Mouse (Mus musculus): ENCODE data around the gene Cfap100. TPM values are rescaled to one million over a fixed set of nuclear protein-coding genes. Genes with fewer than 3 reads are reported as not detected.
A peak's percentile ranks its signal among the peaks of the same experiment; 100 is the strongest.

The Cfap100 gene
- total RNA-seq (2012; rRNA removed): not detected in 2 replicates
- total RNA-seq (2014; rRNA removed): not detected in 2 replicates
- polyA plus RNA-seq (2012; ENCODE audit: insufficient read length, low read depth): 0.10 TPM in 1 of 2 replicates, not detected in the other

DNA sequence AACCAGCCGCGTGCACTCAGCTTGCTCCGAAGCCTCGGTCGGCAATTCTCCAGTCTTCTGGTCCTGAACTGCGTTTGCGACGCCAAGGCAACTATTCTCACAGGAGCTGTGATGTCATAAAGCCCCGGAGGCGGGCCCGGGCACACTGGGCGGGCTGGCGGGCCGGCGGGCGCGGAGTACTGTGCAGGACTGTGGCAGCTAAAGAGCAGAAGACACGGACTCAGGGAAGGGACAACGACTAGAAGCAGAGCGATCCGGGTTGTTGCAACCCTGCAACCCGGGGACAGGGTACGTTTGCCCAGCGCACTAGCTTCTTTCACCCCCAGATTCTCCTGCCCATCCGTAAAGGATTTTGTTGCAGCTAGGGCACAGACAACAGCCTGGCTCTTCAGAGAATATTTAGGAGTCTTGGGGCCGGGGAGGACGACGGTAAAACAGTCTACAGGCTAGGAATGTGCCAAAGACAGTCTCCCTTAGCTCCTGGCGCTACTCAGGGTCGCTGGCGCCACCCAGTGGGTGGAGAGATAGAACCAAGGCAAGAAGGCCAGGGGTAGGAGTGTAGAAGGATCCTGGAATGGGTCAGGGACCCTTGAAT is at the start of gene Cfap100:
Gene Cfap100, minus strand, starts transcription at position 418 of the 595 bp plus-strand sequence.
- TF ChIP-seq CTCF (conservative IDR thresholded peaks at IDR 0.05 in 1 of 2, IDR thresholded peaks at IDR 0.05 in 1 of 2; ENCODE audit: low read depth in 2 of 2, low read length in 2 of 2) (peak in 1 of 2 experiments; percentile 46; a peak in 2 of 4 replicates), RAD21 (IDR thresholded peaks at IDR 0.05; ENCODE audit: low read depth, low read length) (peak; percentile 15), SIN3A (IDR thresholded peaks at IDR 0.05; ENCODE audit: low read length) (no peak), SMC3 (IDR thresholded peaks at IDR 0.05; ENCODE audit: low read depth, low read length) (0 out of 2 replicates have a peak, but pooled peaks have one; percentile 5)
- H3K36me3 ChIP-seq (replicated peaks in 1 of 2; ENCODE audit: control insufficient read depth in 1 of 2, insufficient read depth in 1 of 2, low read length in 1 of 2): no peaks in the 10 kb centered on the region
- in situ Hi-C loops (cut with MboI; ENCODE audit: low pct_ligation_motif_present, low pct_unique_long_range_greater_than_20kb, low sequenced_read_pairs) (no loop called here), dilution Hi-C loops (cut with MboI; ENCODE audit: extremely low pct_ligation_motif_present, extremely low pct_unique_long_range_greater_than_20kb, low sequenced_read_pairs) (no loop called here)
- H3K9ac ChIP-seq (ENCODE audit: insufficient read depth, low read depth): no peak within 1 kb of the TSS
- no peak within 1 kb of the TSS for H3K4me2 ChIP-seq (ENCODE audit: insufficient read depth, low read depth, poor library complexity, severe bottlenecking)
- H3K9me3 ChIP-seq (replicated peaks; ENCODE audit: low read length): no peaks in the 10 kb centered on the region
- H3K27ac ChIP-seq (ENCODE audit: insufficient read depth, low read depth): no peak within 1 kb of the TSS
- H3K27me3 ChIP-seq (replicated peaks): peaks cover 87% of the 10 kb centered on the region
- no peaks in the 10 kb centered on the region for H3K79me2 ChIP-seq (replicated peaks; ENCODE audit: control insufficient read depth, extremely low read depth, insufficient read depth, poor library complexity, severe bottlenecking)
- no peak within 1 kb of the TSS for H3K4me3 ChIP-seq (replicated peaks in 1 of 3; ENCODE audit: low read depth in 2 of 3, low read length in 2 of 3, poor library complexity in 1 of 3)
- no peak for DNase-seq (ENCODE audit: extremely low read depth)
- H3K4me1 ChIP-seq (ENCODE audit: control insufficient read depth in 1 of 2, insufficient read depth in 2 of 2): peaks cover 0 to 6% of the 10 kb centered on the region in 2 experiments; a peak in 1 of 4 replicates

DNA sequence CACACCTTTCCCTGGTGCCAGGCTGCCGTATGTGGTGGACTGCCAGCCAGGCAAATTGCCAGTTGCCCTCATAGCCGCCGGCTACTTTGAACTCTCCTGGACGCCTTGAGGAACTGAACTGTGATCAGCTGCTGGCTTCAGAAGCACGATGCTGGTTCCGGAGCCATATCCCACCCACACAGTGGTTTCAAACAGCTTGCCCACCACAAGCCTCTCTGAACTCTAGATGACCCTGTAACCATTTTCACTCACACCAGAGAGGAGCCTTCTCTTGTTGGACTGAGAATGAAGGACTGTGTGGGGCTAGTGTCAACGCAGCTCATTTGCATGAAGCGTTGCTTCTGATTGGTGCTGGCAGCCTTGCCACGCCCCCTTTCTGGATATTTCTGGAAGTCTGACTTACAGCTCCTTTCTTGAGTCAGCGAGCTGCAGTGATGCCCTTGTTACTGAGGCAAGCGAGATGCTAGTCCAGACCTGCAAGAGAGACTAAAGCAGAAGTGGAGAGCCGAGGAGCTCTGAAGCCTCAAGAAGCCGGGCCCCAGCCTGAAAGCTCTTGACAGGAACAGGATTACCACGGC is 48.4 kb upstream of the Cfap100 start:
- TF ChIP-seq CTCF (conservative IDR thresholded peaks at IDR 0.05 in 1 of 2, IDR thresholded peaks at IDR 0.05 in 1 of 2; ENCODE audit: low read depth in 2 of 2, low read length in 2 of 2) (no peak), EP300 (IDR thresholded peaks at IDR 0.05; ENCODE audit: low read length) (no peak), IRF4 (IDR thresholded peaks at IDR 0.05; ENCODE audit: low read depth, low read length) (0 out of 2 replicates have a peak, but pooled peaks have one; percentile 14), KAT2A (IDR thresholded peaks at IDR 0.05; ENCODE audit: insufficient replicate concordance, low read length) (no peak), MEF2A (IDR thresholded peaks at IDR 0.05; ENCODE audit: borderline replicate concordance, low read depth, low read length) (peak; percentile 62; the same call in 1 of the 2 replicates), MYC (IDR thresholded peaks at IDR 0.05; ENCODE audit: low read depth, low read length) (no peak)
- DNase-seq (ENCODE audit: extremely low read depth): peak; percentile 72

DNA sequence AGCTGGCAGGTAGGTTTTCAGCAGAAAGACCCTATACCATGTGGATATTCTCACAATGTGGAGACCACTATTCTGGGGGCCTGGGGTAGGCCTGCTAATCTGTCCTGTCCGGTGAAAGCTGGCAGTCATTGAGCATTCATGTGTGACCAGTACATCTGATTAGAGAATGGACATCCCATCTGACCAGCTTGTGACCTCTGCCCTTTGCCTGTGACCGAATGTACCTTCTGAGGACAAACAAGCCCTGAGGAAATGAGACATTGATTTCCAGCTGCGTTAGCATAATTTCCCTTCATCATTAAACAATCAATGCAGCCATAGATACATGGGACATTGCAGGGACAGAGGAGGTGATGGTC is 47.2 kb upstream of the Cfap100 start:
- Histone ChIP-seq H3K27me3 (replicated peaks) (peaks cover 94% of the 10 kb centered on the region), H3K36me3 (replicated peaks in 1 of 2; ENCODE audit: control insufficient read depth in 1 of 2, insufficient read depth in 1 of 2, low read length in 1 of 2) (no peaks in the 10 kb centered on the region), H3K4me1 (ENCODE audit: control insufficient read depth in 1 of 2, insufficient read depth in 2 of 2) (peaks cover 3 to 9% of the 10 kb centered on the region in 2 experiments; a peak in 3 of 4 replicates), H3K4me3 (replicated peaks in 1 of 3; ENCODE audit: low read depth in 2 of 3, low read length in 2 of 3, poor library complexity in 1 of 3) (no peak overlapping the region), H3K9me3 (replicated peaks; ENCODE audit: low read length) (no peaks in the 10 kb centered on the region), H3K4me2 (ENCODE audit: insufficient read depth, low read depth, poor library complexity, severe bottlenecking) (no peak overlapping the region), H3K79me2 (replicated peaks; ENCODE audit: control insufficient read depth, extremely low read depth, insufficient read depth, poor library complexity, severe bottlenecking) (no peaks in the 10 kb centered on the region), H3K9ac (ENCODE audit: insufficient read depth, low read depth) (no peak overlapping the region), H3K27ac (ENCODE audit: insufficient read depth, low read depth) (no peak overlapping the region)
- dilution Hi-C loops (cut with MboI; ENCODE audit: extremely low pct_ligation_motif_present, extremely low pct_unique_long_range_greater_than_20kb, low sequenced_read_pairs): no loop called here
- DNase-seq (ENCODE audit: extremely low read depth): no peak
- in situ Hi-C loops (cut with MboI; ENCODE audit: low pct_ligation_motif_present, low pct_unique_long_range_greater_than_20kb, low sequenced_read_pairs): no loop called here
- no peak for TF ChIP-seq MXI1 (IDR thresholded peaks at IDR 0.05; ENCODE audit: low read depth, low read length)
- no peak for TF ChIP-seq MAFK (IDR thresholded peaks at IDR 0.05; ENCODE audit: insufficient replicate concordance, low read length)
- TF ChIP-seq KAT2A (IDR thresholded peaks at IDR 0.05; ENCODE audit: insufficient replicate concordance, low read length): no peak
- TF ChIP-seq RAD21 (IDR thresholded peaks at IDR 0.05; ENCODE audit: low read depth, low read length): no peak
- no peak for TF ChIP-seq E2F4 (IDR thresholded peaks at IDR 0.05; ENCODE audit: insufficient replicate concordance, low read depth, low read length)
- no peak for TF ChIP-seq GABPA (IDR thresholded peaks at IDR 0.05; ENCODE audit: insufficient replicate concordance, low read depth, low read length)
- TF ChIP-seq ZKSCAN1 (IDR thresholded peaks at IDR 0.05; ENCODE audit: borderline replicate concordance, low read depth, low read length): no peak
- no peak for TF ChIP-seq ZC3H11A (IDR thresholded peaks at IDR 0.05; ENCODE audit: low read depth, low read length)
- TF ChIP-seq CHD2 (IDR thresholded peaks at IDR 0.05; ENCODE audit: low read length): no peak
- TF ChIP-seq CHD1 (IDR thresholded peaks at IDR 0.05; ENCODE audit: low read depth, low read length): no peak
- no peak for TF ChIP-seq JUND (conservative IDR thresholded peaks at IDR 0.05; ENCODE audit: low read depth, low read length)
- TF ChIP-seq NRF1 (IDR thresholded peaks at IDR 0.05; ENCODE audit: low read depth, low read length): no peak
- no peak for TF ChIP-seq RCOR1 (conservative IDR thresholded peaks at IDR 0.05; ENCODE audit: low read depth, low read length)
- no peak for TF ChIP-seq HCFC1 (IDR thresholded peaks at IDR 0.05; ENCODE audit: low read depth, low read length)
- no peak for TF ChIP-seq SMC3 (IDR thresholded peaks at IDR 0.05; ENCODE audit: low read depth, low read length)

More for the DNA sequence above, 48.4 kb upstream of the Cfap100 start:
- peaks cover 93% of the 10 kb centered on the region for H3K27me3 ChIP-seq (replicated peaks)
- peak overlapping the region; percentile 2 for H3K4me2 ChIP-seq (ENCODE audit: insufficient read depth, low read depth, poor library complexity, severe bottlenecking)
- no peak overlapping the region for H3K4me3 ChIP-seq (replicated peaks in 1 of 3; ENCODE audit: low read depth in 2 of 3, low read length in 2 of 3, poor library complexity in 1 of 3)
- H3K4me1 ChIP-seq (ENCODE audit: control insufficient read depth in 1 of 2, insufficient read depth in 2 of 2): peaks cover 3 to 9% of the 10 kb centered on the region in 2 experiments; a peak in 3 of 4 replicates
- no peaks in the 10 kb centered on the region for H3K9me3 ChIP-seq (replicated peaks; ENCODE audit: low read length)
- dilution Hi-C loops (cut with MboI; ENCODE audit: extremely low pct_ligation_motif_present, extremely low pct_unique_long_range_greater_than_20kb, low sequenced_read_pairs) (no loop called here), in situ Hi-C loops (cut with MboI; ENCODE audit: low pct_ligation_motif_present, low pct_unique_long_range_greater_than_20kb, low sequenced_read_pairs) (no loop called here)
- H3K9ac ChIP-seq (ENCODE audit: insufficient read depth, low read depth): no peak overlapping the region
- H3K27ac ChIP-seq (ENCODE audit: insufficient read depth, low read depth): no peak overlapping the region
- no peaks in the 10 kb centered on the region for H3K79me2 ChIP-seq (replicated peaks; ENCODE audit: control insufficient read depth, extremely low read depth, insufficient read depth, poor library complexity, severe bottlenecking)
- no peaks in the 10 kb centered on the region for H3K36me3 ChIP-seq (replicated peaks in 1 of 2; ENCODE audit: control insufficient read depth in 1 of 2, insufficient read depth in 1 of 2, low read length in 1 of 2)

Measured in CH12.LX (cell line).